Mouse (Mus musculus) left cerebral cortex, adult 2 months (tissue): ENCODE measurements at regions not wholly inside any gene's neighbourhood (a gene's known extent, or its start where the extent isn't known, plus 50 kb on each side); places are given as distances from the start of the nearest gene placed in this dataset.
A peak's percentile ranks its signal among the peaks of the same experiment; 100 is the strongest.

Experiments
- DNase-seq, 2 experiments: peaks; one replicate each; pipeline ENCODE4 v3.0.0; 2021 to 2022; ENCODE audit warnings: low spot score in 2 of 2, mixed read lengths in 1 of 2; ENCODE audit errors: extremely low spot score in 1 of 2
- H3K27ac ChIP-seq: fragments of 200-600 bp; 2 replicates; pipeline ENCODE4 v1.8.1; 2022
- H3K4me3 ChIP-seq: fragments of 200-600 bp; 2 replicates; pipeline ENCODE4 v1.8.1; 2022
- CTCF ChIP-seq: fragments of 200-600 bp; IDR thresholded peaks from 2 replicates; pipeline ENCODE4 v1.8.1; 2022; ENCODE audit warnings: antibody characterized with exemption, mild to moderate bottlenecking, moderate library complexity
- intact Hi-C: fragments of 180-260 bp; cut with DNase I; formaldehyde crosslinking; loops from one replicate; pipeline ENCODE4 v1.15.1; 2025

DNA sequence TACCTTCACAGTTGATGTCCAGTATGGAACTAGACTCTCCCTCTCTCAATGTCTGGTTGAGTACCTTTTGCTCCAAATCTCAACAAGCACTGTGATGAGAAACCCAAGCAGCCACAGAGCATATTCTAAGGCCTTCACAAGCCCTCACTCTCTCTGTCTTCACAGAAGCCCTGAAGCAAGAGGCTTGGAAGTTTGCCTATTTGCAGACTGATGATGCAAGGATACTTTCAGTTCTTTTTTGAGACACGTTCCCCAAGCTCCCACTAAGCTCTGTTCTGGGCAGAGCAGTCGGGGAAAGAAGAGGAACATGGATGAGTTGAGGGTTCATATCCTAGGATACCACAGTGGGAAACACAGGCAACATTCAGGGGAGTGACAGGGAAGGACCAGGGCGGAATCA, 134.0 kb upstream of the Lrfn2 start:
- no peak for TF ChIP-seq CTCF
- DNase-seq = no peak
- no peak overlapping the region for H3K4me3 ChIP-seq
- H3K27ac ChIP-seq = no peak overlapping the region
- intact Hi-C loops = no loop called here

DNA sequence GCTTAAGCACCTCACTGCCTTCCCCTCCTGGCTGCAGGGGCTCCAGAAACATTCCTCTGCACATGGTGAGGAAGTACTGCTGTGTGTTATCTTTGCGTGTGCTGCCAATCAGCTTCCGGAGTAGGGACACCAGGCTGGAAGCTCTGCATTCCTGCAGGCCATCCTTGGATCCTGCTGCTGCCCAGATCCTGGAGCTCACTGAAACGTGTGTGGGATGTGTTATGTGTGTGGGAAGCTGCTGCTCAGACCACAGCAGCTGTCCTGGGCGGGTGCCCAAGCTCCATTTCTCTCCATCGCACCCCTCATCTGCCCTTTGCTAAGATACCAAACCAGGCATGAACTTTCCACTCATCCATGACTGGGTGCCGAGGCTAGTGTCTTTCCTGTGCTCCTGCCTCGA, 129.5 kb upstream of the Lrfn2 start:
- no peak overlapping the region for H3K27ac ChIP-seq
- intact Hi-C loops = no loop called here
- DNase-seq = peak in 1 of 2 experiments; percentile 49
- H3K4me3 ChIP-seq = no peak overlapping the region
- no peak for TF ChIP-seq CTCF

DNA sequence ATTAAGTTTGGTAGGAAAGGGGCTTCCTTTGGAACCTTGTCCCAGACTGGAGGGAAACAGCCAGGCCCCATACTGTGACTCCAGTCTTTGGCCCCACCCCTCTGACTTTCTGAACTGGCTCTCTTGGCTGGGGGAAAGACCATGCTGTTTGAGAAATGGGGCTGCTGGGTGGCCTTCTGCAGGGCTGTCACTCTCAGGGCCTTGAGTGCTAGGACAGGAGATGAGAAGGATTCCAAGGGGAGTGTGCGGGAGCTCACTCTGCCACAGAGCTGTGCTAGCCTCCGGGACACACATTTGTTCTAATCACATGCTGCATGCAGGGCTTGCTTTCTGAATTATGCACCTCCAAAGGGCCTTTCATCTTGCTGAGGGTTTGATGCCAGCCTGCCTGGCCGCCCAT, 124.3 kb upstream of the Lrfn2 start:
- H3K4me3 ChIP-seq = no peak overlapping the region
- intact Hi-C loops = no loop called here
- H3K27ac ChIP-seq = no peak overlapping the region
- no peak for DNase-seq
- TF ChIP-seq CTCF = no peak

DNA sequence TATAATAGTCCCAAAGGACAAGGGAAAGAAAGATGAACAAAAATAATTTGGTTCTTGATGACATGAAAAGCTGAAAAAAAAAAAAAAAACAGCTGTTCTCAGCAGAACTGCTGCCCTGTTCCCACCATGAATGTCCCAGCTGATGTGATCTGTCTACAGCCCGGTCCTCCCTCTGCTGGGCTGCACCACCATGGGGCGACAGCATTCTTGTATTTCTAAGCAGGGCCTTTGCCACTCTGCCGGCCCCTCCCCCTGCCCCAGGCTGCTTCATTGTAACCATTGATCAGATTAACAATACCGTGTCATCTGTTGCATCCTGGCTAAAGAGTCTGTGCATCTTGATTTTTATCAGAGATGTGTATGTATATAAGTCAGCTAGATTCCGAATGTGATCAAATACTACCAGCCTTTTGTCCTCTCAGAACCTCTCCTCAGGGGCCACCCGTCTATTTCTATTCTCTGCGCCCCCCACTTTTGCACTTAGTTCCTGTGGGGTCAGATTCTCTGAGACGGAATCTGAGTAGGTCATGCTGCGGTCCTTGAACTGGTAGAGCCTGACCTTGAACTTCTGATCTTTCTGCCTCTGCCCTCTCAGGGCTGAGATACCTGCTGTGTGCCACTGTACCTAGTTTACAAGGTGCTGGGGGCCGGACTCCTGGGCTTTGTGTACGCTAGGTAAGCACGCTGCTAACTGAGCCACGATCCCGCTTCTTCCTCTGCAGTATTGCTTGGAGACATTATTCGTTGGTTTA, 117.2 kb upstream of the Lrfn2 start:
- DNase-seq = no peak
- intact Hi-C loops = no loop called here
- no peak overlapping the region for H3K27ac ChIP-seq
- no peak overlapping the region for H3K4me3 ChIP-seq
- no peak for TF ChIP-seq CTCF

DNA sequence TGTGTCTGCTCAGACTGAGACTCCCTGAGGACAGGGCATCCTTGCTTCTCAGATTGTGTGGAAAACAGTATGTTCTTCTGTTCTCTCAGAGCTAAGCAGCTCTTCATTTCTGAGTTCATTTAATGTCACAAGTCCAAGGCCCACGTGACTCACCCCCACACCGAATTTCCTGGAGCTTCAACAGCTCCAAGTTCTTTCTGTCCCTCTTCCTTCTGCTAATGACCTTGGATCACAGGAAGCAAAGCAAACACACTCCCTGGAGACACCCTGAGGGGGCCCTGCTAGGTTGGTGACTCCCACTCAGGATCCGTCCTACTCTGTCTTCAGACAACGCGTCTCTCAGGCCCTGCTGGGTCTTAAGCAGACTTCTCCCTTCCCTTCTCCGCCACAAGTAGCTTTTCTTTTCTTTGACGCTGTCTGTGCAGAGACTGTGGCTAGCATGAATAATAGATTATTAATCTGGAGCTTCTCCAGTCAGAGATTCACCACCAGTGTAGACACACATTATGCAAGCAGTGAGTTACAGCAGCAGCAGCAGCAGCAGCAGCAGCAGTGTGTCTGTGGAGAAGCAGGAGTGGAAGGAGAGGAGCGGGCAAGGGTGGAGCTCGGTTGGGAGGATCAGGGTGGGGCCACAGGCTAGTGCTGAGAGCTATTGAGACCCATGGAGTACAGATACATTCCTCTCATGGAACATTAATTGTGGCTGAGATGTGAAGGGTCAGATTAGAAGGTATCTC, 115.4 kb upstream of the Lrfn2 start:
- TF ChIP-seq CTCF = no peak
- H3K27ac ChIP-seq = no peak overlapping the region; the same call in 1 of the 2 replicates
- intact Hi-C loops = no loop called here
- DNase-seq = peak in 1 of 2 experiments; percentile 19
- no peak overlapping the region for H3K4me3 ChIP-seq

DNA sequence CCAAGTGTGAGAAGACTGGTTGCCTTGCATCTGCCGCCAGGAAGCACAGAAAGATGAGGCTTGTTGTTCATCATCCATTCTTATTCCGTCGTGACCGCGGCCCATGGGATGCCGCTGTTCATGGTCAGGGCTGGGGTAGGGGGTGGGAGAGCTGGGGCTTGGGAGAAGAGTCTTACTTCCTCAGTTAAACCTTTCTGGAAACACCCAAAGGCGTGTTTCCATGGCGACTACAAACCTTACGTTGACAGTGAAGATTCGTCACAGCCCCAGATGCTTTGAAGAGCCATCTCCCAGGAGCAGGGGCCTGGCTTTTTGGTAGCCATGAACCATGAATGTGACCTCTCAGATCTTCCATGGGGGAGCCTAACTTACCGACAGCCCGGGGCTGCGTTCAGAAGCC, 114.6 kb upstream of the Lrfn2 start:
- intact Hi-C loops = no loop called here
- no peak overlapping the region; the same call in 1 of the 2 replicates for H3K27ac ChIP-seq
- H3K4me3 ChIP-seq = no peak overlapping the region
- no peak for TF ChIP-seq CTCF
- no peak for DNase-seq

DNA sequence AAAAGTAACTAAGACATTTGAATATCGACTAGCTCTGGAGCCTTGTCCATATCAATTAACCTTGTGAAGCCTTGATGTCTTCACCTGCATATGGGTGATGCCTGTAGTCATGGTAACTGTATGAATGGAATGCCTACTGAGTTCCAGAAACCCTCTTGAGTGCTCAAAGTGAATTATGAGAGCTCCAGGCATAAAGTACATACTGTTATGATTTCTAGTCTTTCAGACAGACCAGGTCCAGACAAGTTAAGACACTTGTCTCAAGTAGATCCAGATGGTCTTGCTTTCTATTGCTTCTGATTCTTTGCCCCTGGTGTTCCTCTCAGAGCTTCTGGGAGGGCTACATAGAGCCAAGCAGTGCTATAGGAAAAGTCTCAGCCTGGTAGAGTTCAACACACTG, 112.5 kb upstream of the Lrfn2 start:
- intact Hi-C loops = no loop called here
- no peak for DNase-seq
- H3K27ac ChIP-seq = no peak overlapping the region
- H3K4me3 ChIP-seq = no peak overlapping the region
- TF ChIP-seq CTCF = no peak

DNA sequence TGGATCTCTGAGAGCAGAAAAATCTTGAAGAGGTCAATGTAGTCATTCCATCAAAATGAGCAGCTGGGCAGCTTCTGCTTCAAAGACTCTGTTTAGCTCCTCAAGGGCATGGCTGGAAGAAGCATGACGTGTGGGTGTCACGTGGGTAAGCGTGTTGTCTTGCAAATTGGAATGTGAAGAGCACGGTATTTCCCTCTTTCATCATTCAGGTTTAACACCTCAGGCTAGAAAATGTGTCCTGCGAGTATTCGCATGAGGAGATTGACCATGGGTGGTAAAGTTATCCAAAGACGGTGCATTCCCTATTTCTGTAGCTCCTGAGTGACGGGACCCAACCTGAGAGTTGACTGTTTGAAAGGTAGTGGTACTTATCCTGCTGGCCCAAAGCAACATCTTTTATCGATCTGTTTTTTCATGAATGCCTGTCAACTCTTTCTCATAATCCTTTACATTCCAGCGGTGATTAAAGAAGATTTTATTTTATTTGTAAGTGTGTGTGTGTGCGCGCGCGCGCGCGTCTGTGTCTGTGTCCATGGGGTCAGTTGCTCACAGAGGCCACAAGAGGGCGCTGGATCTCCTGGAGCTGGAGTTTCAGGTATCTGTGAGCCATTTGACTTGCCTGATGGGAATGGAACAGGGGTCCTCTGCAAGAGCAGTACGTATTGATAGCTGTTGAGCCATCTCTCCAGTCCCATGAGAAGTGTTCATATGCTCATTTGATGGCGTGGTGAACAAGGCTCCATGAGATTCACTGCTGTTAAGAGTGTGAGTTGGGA, 109.9 kb upstream of the Lrfn2 start:
- no peak; the same call in 1 of the 2 replicates for TF ChIP-seq CTCF
- H3K4me3 ChIP-seq = no peak overlapping the region
- intact Hi-C loops = no loop called here
- no peak for DNase-seq
- no peak overlapping the region for H3K27ac ChIP-seq

DNA sequence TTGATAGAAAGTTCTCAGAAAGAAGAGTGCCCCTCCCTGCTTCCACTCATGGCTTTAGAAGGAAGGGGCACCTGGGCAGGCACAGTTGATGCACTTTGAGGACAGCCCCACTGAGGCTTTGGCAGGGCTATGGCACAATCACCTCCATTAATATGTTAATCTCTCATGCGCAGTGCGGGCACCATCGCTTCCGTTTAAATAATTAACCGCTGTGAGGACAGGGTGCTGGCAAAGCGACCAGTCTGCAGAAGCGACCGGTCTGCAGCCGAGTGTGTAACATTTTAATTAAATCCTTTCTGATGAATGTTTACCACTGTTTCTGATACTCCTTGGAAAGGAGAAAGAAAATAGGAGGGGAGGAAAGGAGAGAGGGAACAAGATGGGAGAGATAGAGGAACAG, 108.3 kb upstream of the Lrfn2 start:
- H3K4me3 ChIP-seq = no peak overlapping the region
- H3K27ac ChIP-seq = no peak overlapping the region
- intact Hi-C loops = no loop called here
- no peak for TF ChIP-seq CTCF
- no peak for DNase-seq

DNA sequence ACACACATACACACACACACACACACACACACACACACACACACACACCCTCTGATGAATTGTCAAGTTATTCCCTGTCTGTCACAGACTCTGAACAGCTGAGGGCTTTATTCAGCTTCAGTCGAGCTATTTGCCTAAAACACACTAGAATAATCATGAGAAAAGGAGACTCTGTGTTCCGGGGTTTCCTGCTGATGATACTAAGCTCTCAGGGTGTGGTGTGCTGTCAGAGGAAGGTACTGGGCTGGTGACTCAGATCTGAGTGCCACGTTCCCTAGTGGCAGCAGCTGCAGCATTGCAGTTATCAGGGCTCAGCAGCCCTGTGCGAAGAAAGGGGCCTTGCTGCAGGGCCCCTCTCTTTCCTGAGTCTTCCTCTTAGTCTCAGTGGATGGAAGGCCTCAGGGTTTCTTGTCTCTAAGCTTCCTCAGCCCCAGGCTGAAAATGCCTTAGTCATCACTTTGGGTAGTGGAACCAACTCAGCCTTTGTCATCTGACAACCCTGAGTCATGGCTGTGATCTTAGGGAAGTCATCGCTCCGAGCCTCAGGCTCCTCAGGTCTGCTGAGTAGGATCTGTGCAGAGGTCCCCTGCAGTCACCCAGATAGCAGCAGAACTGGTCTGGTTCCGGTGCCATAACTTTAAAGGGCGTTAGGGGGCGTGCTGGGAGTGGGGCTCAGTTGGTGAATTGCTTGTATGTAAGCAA, 106.8 kb upstream of the Lrfn2 start:
- Histone ChIP-seq H3K27ac (no peak overlapping the region), H3K4me3 (no peak overlapping the region)
- TF ChIP-seq CTCF = no peak
- intact Hi-C loops = no loop called here
- no peak for DNase-seq

DNA sequence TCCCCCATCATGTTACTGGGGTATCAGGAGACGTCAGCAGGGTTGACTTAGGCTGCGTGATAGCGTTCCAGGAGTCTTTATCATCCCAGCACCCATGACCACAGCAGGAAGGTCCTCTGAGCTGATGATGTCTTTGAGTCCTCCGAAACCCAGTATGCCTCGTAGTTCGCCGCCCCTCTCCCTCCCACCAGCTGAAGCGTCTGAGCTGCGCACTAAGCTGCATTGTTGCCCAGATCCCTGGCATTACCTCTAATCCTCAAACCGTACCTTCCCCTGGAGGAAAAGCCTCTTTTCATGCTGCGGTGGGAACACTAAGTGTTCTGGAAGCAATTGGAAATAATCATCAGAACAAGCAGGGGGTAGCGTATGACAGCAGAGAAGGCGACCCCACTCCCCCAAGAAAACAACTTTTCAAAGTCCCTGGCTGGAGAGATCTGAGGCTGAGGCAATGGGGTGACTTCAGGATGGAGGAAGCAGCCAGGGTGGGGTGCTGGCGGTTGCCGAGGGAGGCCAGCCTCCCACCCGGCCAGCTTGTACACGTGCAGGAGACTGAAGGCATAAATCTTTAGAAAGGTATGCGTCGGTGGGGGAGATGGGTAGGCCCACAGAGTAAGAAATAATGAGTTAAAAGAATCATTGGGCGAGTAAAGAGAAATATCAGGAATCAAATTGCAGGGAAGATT, 93.7 kb upstream of the Lrfn2 start:
- H3K27ac ChIP-seq = no peak overlapping the region
- intact Hi-C loops = no loop called here
- TF ChIP-seq CTCF = no peak
- no peak for DNase-seq
- no peak overlapping the region for H3K4me3 ChIP-seq
